Mouse (Mus musculus) WW6 (cell line): ENCODE results near the gene Ccdc187.

Source experiments
- DNase-seq: peaks from one replicate; pipeline ENCODE4 v3.0.0-alpha.2; 2013; ENCODE audit warnings: low read depth, low spot score

Gene Ccdc187

GRCm38 (mm10) chr2:26294457-26294856 lies at the start of gene Ccdc187:
TSS of gene Ccdc187 (minus strand) at chr2:26294557.
- no peak for DNase-seq

- no peak for DNase-seq
Measured at GRCm38 (mm10) chr2:26342609-26343490, 48.5 kb upstream of the Ccdc187 start.

GRCm38 (mm10) chr2:26342044-26342443 lies 47.7 kb upstream of the Ccdc187 start:
- no peak for DNase-seq

GRCm38 (mm10) chr2:26341510-26341981 lies 47.2 kb upstream of the Ccdc187 start:
- no peak for DNase-seq

GRCm38 (mm10) chr2:26339204-26339551 lies 44.8 kb upstream of the Ccdc187 start:
- no peak for DNase-seq

- no peak for DNase-seq
Measured at GRCm38 (mm10) chr2:26338302-26339203, 44.2 kb upstream of the Ccdc187 start.

- DNase-seq, result no peak
Measured at GRCm38 (mm10) chr2:26330702-26331101, 36.3 kb upstream of the Ccdc187 start.

- no peak for DNase-seq
Measured at GRCm38 (mm10) chr2:26330056-26330468, 35.7 kb upstream of the Ccdc187 start.

GRCm38 (mm10) chr2:26329402-26329801 lies 35.0 kb upstream of the Ccdc187 start:
- DNase-seq, result no peak

GRCm38 (mm10) chr2:26327852-26328251 lies 33.5 kb upstream of the Ccdc187 start:
- DNase-seq, result no peak

- DNase-seq, result no peak
Measured at GRCm38 (mm10) chr2:26325386-26326181, 31.2 kb upstream of the Ccdc187 start.

GRCm38 (mm10) chr2:26324917-26325316 lies 30.6 kb upstream of the Ccdc187 start:
- DNase-seq, result no peak

- DNase-seq, result no peak
Measured at GRCm38 (mm10) chr2:26323589-26324325, 29.4 kb upstream of the Ccdc187 start.

GRCm38 (mm10) chr2:26320245-26321185 lies 26.2 kb upstream of the Ccdc187 start:
- DNase-seq, result no peak

GRCm38 (mm10) chr2:26319519-26320244 lies 25.3 kb upstream of the Ccdc187 start:
- DNase-seq, result no peak

GRCm38 (mm10) chr2:26319109-26319508 lies 24.8 kb upstream of the Ccdc187 start:
- DNase-seq, result no peak

- DNase-seq, result no peak
Measured at GRCm38 (mm10) chr2:26317991-26318672, 23.8 kb upstream of the Ccdc187 start.

- no peak for DNase-seq
Measured at GRCm38 (mm10) chr2:26317371-26317770, 23.0 kb upstream of the Ccdc187 start.
